Mouse (Mus musculus): ENCODE measurements around the gene Cacna1f. TPM values are rescaled to one million over a fixed set of nuclear protein-coding genes. Genes with fewer than 3 reads are reported as not detected.

Cacna1f gene
- total and polyA plus RNA-seq, 3 experiments, result 0.21 TPM; not detected in 2

DNA sequence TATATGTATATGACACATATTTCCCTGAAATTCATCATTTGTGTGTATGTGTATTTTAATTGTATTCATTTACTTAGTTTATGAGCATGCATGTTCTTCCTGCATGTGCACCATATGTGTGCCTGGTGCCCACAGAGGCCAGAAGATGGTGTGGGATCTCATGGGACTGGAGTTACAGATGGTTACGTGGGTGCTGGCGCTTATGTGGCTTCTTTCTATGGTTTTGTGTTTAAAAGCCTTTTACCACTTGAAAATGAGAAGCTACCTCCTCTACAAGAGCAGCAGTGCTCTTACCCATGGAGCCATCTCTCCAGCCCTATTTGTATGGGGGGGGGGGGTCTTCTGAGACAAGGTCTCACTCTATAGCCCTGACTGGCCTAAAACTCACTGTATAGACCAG, 25.7 kb upstream of the Cacna1f start:
- no peaks in the 10 kb centered on the region for H3K4me1 ChIP-seq (ENCODE audit: control insufficient read depth in 1 of 2, insufficient read depth in 2 of 2)
- H3K27ac ChIP-seq (ENCODE audit: insufficient read depth, low read depth), result no peak overlapping the region
- no peaks in the 10 kb centered on the region for H3K79me2 ChIP-seq (replicated peaks; ENCODE audit: control insufficient read depth, extremely low read depth, insufficient read depth, poor library complexity, severe bottlenecking)
- H3K27me3 ChIP-seq (replicated peaks), result no peaks in the 10 kb centered on the region
- no peak for TF ChIP-seq MXI1 (IDR thresholded peaks at IDR 0.05; ENCODE audit: low read depth, low read length)
- no peaks in the 10 kb centered on the region for H3K9me3 ChIP-seq (replicated peaks; ENCODE audit: low read length)
- dilution Hi-C loops (cut with MboI; ENCODE audit: extremely low pct_ligation_motif_present, extremely low pct_unique_long_range_greater_than_20kb, low sequenced_read_pairs) (no loop called here), in situ Hi-C loops (cut with MboI; ENCODE audit: low pct_ligation_motif_present, low pct_unique_long_range_greater_than_20kb, low sequenced_read_pairs) (no loop called here)
- H3K4me3 ChIP-seq (replicated peaks in 1 of 3; ENCODE audit: low read depth in 2 of 3, low read length in 2 of 3, poor library complexity in 1 of 3), result no peak overlapping the region
- no peak overlapping the region for H3K4me2 ChIP-seq (ENCODE audit: insufficient read depth, low read depth, poor library complexity, severe bottlenecking)
- H3K9ac ChIP-seq (ENCODE audit: insufficient read depth, low read depth), result no peak overlapping the region
- H3K36me3 ChIP-seq (replicated peaks in 1 of 2; ENCODE audit: control insufficient read depth in 1 of 2, insufficient read depth in 1 of 2, low read length in 1 of 2), result peaks cover 0 to 21% of the 10 kb centered on the region in 2 experiments
- DNase-seq (ENCODE audit: extremely low read depth), result no peak

DNA sequence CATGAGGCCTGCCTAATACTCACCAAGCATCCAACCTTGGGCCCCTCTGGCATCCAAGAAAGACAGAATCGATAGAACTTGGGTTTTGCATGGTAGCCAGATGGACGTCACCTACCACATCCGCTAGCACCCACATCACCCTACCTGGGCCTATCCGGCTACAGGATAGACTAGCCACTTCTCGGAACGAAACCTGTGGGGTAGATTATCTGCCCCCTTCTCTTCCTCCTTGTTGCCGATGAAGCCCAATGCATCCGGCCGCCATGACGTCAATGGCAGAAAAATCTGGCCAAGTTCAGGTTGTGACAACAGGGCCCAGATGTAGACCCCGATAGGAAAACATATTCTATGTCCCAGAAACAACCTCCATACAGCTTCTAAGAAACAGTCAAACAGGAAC, 23.0 kb upstream of the Cacna1f start:
- no peak for DNase-seq (ENCODE audit: extremely low read depth)
- dilution Hi-C loops (cut with MboI; ENCODE audit: extremely low pct_ligation_motif_present, extremely low pct_unique_long_range_greater_than_20kb, low sequenced_read_pairs), result no loop called here
- Histone ChIP-seq H3K36me3 (replicated peaks in 1 of 2; ENCODE audit: control insufficient read depth in 1 of 2, insufficient read depth in 1 of 2, low read length in 1 of 2) (peaks cover 4 to 40% of the 10 kb centered on the region in 2 experiments), H3K4me1 (ENCODE audit: control insufficient read depth in 1 of 2, insufficient read depth in 2 of 2) (peaks cover 7% of the 10 kb centered on the region in 2 experiments), H3K27me3 (replicated peaks) (no peaks in the 10 kb centered on the region), H3K4me2 (ENCODE audit: insufficient read depth, low read depth, poor library complexity, severe bottlenecking) (no peak overlapping the region), H3K9me3 (replicated peaks; ENCODE audit: low read length) (no peaks in the 10 kb centered on the region), H3K9ac (ENCODE audit: insufficient read depth, low read depth) (no peak overlapping the region), H3K4me3 (replicated peaks in 1 of 3; ENCODE audit: low read depth in 2 of 3, low read length in 2 of 3, poor library complexity in 1 of 3) (no peak overlapping the region), H3K79me2 (replicated peaks; ENCODE audit: control insufficient read depth, extremely low read depth, insufficient read depth, poor library complexity, severe bottlenecking) (no peaks in the 10 kb centered on the region), H3K27ac (ENCODE audit: insufficient read depth, low read depth) (no peak overlapping the region)
- TF ChIP-seq RAD21 (IDR thresholded peaks at IDR 0.05; ENCODE audit: low read depth, low read length) (no peak), HCFC1 (IDR thresholded peaks at IDR 0.05; ENCODE audit: low read depth, low read length) (no peak), ZMIZ1 (IDR thresholded peaks at IDR 0.05; ENCODE audit: low read depth, low read length) (no peak), POLR2A (IDR thresholded peaks at IDR 0.05; ENCODE audit: low read depth, low read length) (no peak), NRF1 (IDR thresholded peaks at IDR 0.05; ENCODE audit: low read depth, low read length) (no peak), BHLHE40 (IDR thresholded peaks at IDR 0.05; ENCODE audit: low read depth, low read length) (no peak), MEF2A (IDR thresholded peaks at IDR 0.05; ENCODE audit: borderline replicate concordance, low read depth, low read length) (no peak), UBTF (IDR thresholded peaks at IDR 0.05; ENCODE audit: low read depth, low read length) (no peak), TCF12 (IDR thresholded peaks at IDR 0.05; ENCODE audit: low read depth, low read length) (no peak), GABPA (IDR thresholded peaks at IDR 0.05; ENCODE audit: insufficient replicate concordance, low read depth, low read length) (no peak), USF2 (conservative IDR thresholded peaks at IDR 0.05; ENCODE audit: low read depth, low read length) (no peak), EP300 (IDR thresholded peaks at IDR 0.05; ENCODE audit: low read length) (no peak), ELF1 (IDR thresholded peaks at IDR 0.05; ENCODE audit: low read depth, low read length) (no peak)
- in situ Hi-C loops (cut with MboI; ENCODE audit: low pct_ligation_motif_present, low pct_unique_long_range_greater_than_20kb, low sequenced_read_pairs), result no loop called here

DNA sequence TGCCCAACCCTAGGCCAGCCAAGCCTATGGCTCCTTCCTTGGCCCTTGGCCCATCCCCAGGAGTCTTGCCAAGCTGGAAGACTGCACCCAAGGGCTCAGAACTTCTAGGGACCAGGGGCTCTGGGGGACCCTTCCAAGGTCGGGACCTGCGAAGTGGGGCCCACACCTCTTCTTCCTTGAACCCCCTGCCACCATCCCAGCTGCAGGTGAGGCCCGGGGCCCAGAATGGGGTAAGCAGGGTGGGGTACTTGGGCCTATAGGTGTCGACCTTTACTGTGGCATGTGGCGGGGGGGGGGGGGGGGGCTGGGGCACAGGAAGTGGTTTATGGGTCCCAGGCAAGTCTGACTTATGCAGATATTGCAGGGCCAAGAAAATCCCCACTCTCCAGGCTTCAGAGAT, 20.5 kb upstream of the Cacna1f start:
- no peak for DNase-seq (ENCODE audit: extremely low read depth)
- in situ Hi-C loops (cut with MboI; ENCODE audit: low pct_ligation_motif_present, low pct_unique_long_range_greater_than_20kb, low sequenced_read_pairs) (no loop called here), dilution Hi-C loops (cut with MboI; ENCODE audit: extremely low pct_ligation_motif_present, extremely low pct_unique_long_range_greater_than_20kb, low sequenced_read_pairs) (no loop called here)
- Histone ChIP-seq H3K4me3 (replicated peaks in 1 of 3; ENCODE audit: low read depth in 2 of 3, low read length in 2 of 3, poor library complexity in 1 of 3) (no peak overlapping the region), H3K4me1 (ENCODE audit: control insufficient read depth in 1 of 2, insufficient read depth in 2 of 2) (peaks cover 7% of the 10 kb centered on the region in 2 experiments), H3K9ac (ENCODE audit: insufficient read depth, low read depth) (no peak overlapping the region), H3K79me2 (replicated peaks; ENCODE audit: control insufficient read depth, extremely low read depth, insufficient read depth, poor library complexity, severe bottlenecking) (no peaks in the 10 kb centered on the region), H3K27me3 (replicated peaks) (no peaks in the 10 kb centered on the region), H3K4me2 (ENCODE audit: insufficient read depth, low read depth, poor library complexity, severe bottlenecking) (no peak overlapping the region), H3K36me3 (replicated peaks in 1 of 2; ENCODE audit: control insufficient read depth in 1 of 2, insufficient read depth in 1 of 2, low read length in 1 of 2) (peaks cover 8 to 57% of the 10 kb centered on the region in 2 experiments), H3K9me3 (replicated peaks; ENCODE audit: low read length) (no peaks in the 10 kb centered on the region), H3K27ac (ENCODE audit: insufficient read depth, low read depth) (no peak overlapping the region)
- TF ChIP-seq MXI1 (IDR thresholded peaks at IDR 0.05; ENCODE audit: low read depth, low read length) (no peak), ZC3H11A (IDR thresholded peaks at IDR 0.05; ENCODE audit: low read depth, low read length) (no peak), RAD21 (IDR thresholded peaks at IDR 0.05; ENCODE audit: low read depth, low read length) (no peak), GABPA (IDR thresholded peaks at IDR 0.05; ENCODE audit: insufficient replicate concordance, low read depth, low read length) (no peak), E2F4 (IDR thresholded peaks at IDR 0.05; ENCODE audit: insufficient replicate concordance, low read depth, low read length) (no peak), MAFK (IDR thresholded peaks at IDR 0.05; ENCODE audit: insufficient replicate concordance, low read length) (no peak), MEF2A (IDR thresholded peaks at IDR 0.05; ENCODE audit: borderline replicate concordance, low read depth, low read length) (no peak)
